Mouse (Mus musculus): ENCODE measurements around the gene Adam11.

Adam11 gene

GRCm38 (mm10) chr11:102744746-102745145 lies 16.5 kb upstream of the Adam11 start:
- no peak for TF ChIP-seq GATA4 (IDR thresholded peaks at IDR 0.05; ENCODE audit: insufficient replicate concordance, low read length)

GRCm38 (mm10) chr11:102747866-102748265 lies 13.4 kb upstream of the Adam11 start:
- TF ChIP-seq GATA4 (IDR thresholded peaks at IDR 0.05; ENCODE audit: insufficient replicate concordance, low read length) = no peak

- no peak for TF ChIP-seq GATA4 (IDR thresholded peaks at IDR 0.05; ENCODE audit: insufficient replicate concordance, low read length)
Observed at GRCm38 (mm10) chr11:102748381-102748780, 12.9 kb upstream of the Adam11 start.

GRCm38 (mm10) chr11:102749712-102750111 lies 11.5 kb upstream of the Adam11 start:
- no peak for TF ChIP-seq GATA4 (IDR thresholded peaks at IDR 0.05; ENCODE audit: insufficient replicate concordance, low read length)

- no peak for TF ChIP-seq GATA4 (IDR thresholded peaks at IDR 0.05; ENCODE audit: insufficient replicate concordance, low read length)
Observed at GRCm38 (mm10) chr11:102752896-102753590, 8.2 kb upstream of the Adam11 start.

DNA sequence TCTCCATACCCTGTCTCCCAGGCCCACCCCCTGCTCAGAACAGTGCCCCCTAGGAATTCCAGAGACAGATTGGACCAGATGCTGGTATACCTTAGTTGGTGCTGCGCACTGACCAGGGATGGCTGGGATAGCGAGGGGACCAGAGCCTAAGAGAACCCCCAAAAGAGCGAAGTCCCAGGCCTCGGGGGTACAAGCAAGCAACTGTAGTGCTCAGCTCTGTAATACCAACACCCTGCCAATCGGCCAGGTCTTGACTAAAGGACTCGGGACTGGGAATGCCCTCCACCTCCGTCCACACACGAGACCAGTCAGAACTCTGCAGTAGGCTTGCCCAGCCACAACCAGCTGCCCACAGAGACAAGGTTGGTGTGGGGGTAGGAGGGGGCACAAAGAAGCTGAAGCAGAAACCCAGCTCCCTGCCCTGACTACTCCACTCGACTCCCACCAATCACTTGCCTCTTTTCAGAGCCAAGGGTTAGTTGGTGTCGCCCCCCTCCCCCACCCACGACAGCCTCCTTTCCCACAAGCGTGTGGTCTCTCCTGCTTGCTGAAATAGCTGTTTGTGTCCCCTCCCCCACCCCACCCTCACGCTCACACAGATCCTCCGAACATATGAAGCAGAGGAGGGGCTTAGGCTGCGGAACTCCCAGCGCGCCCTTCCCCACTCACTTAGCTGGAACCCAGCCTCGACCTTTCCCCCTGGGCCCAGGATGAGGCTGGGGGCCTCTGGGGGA lies 7.5 kb upstream of the Adam11 start:
- no peak for TF ChIP-seq GATA4 (IDR thresholded peaks at IDR 0.05; ENCODE audit: insufficient replicate concordance, low read length)

DNA sequence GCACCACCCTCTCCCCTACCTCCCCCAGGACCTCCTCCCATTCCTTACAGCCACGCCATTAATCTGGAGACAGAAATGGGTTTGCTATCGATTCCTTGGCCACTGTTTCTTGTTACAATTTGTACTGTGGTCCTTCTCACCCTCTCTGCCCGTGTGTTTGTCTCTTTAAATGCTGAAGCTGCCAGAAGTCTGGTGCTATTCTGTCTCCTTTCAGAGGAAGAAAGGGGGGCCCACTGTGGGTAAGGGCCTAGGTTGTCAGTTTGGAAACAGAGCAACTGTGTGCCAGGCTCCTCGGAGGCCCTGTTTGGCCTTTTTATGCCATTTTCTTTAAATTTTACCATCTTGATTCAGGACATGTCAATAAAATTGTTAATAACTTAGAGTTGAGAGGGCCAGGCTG lies 6.8 kb upstream of the Adam11 start:
- TF ChIP-seq GATA4 (IDR thresholded peaks at IDR 0.05; ENCODE audit: insufficient replicate concordance, low read length) = no peak

- no peak for TF ChIP-seq GATA4 (IDR thresholded peaks at IDR 0.05; ENCODE audit: insufficient replicate concordance, low read length)
Observed at GRCm38 (mm10) chr11:102755391-102755790, 5.8 kb upstream of the Adam11 start.

DNA sequence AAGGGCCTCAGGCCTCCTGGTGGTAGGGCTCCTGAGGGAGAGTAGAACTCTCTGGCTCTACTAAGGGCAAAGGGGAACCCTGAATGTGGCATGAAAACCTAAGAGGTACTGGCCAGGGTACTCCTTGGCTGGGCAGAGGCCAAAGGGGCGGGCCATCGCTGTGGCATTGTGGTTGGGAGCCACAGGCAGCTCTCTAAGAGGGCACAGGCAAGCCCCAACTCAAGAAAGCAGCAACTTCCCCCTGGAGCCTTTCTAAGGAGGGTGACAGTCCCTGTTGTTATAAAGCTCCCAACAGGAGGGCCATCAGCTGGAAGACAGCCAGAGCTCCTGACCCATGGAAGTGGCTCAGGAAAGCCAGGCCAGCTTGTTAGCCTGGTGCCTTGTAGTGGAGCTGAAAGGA lies 2.3 kb upstream of the Adam11 start:
- TF ChIP-seq GATA4 (IDR thresholded peaks at IDR 0.05; ENCODE audit: insufficient replicate concordance, low read length) = no peak

DNA sequence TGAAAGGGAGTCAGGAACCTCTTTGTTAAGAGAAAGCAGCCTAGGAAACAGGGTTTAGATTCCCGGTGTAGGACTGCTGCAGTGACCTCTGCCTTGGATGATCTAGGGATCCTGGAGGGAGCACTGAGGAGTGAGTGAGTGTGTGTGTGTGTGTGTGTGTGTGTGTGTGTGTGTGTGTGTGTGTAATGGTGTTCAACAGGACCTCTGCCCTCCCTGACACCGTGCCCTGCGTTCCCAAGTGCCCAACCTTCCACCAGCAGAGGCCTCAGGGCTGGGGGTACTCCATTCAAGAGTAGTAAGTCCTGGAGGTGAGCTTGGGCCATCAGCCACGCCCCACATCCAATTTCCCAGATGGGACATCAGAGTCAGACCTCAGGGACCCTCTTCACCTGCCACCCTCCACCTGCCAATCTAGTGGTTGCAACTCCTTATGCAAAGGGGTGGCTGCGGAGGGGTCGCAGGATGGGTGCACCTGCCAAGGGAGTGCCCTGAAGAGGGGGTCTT lies 382 bp upstream of the Adam11 start:
- TF ChIP-seq GATA4 (IDR thresholded peaks at IDR 0.05; ENCODE audit: insufficient replicate concordance, low read length) = no peak

GRCm38 (mm10) chr11:102762248-102762647 lies 1.0 kb downstream of the Adam11 start:
- no peak for TF ChIP-seq GATA4 (IDR thresholded peaks at IDR 0.05; ENCODE audit: insufficient replicate concordance, low read length)

DNA sequence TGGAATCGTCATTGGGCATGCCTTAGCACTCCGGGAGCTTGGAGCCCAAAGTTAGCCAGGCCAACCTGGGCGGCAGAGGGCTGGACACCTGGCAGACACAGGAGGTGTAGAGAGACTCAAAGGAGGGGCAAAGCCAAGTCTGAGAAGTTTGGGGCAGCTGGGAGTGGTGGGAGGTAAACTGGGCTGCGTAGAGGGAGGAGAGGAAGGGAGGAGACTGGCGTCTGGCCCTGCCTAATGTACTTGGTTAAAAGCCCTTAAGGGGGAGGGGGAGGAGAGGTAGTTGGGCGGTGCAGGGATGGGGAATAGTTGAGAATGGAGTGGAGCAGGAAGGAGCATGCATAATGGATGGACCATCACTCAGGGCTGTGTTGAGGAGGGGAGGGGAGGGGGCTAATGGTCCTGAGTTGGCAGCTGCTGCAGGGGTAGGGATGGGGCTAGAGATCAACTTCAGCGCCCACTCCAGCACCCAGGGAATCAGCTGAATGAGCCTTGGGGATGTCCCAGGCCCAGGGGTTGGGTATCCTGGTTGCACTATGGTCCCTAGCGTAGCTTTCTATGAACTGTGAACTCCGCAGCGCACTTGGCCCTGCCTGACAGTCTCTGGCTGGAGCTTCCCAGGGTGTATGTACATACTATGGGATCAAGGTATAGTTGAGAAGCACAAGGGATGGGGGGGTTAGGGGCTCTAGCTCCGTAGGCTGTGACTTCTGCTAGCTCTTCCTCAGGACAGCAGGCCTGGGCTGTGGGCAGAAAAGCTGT lies 1.9 kb downstream of the Adam11 start:
- no peak for TF ChIP-seq GATA4 (IDR thresholded peaks at IDR 0.05; ENCODE audit: insufficient replicate concordance, low read length)

DNA sequence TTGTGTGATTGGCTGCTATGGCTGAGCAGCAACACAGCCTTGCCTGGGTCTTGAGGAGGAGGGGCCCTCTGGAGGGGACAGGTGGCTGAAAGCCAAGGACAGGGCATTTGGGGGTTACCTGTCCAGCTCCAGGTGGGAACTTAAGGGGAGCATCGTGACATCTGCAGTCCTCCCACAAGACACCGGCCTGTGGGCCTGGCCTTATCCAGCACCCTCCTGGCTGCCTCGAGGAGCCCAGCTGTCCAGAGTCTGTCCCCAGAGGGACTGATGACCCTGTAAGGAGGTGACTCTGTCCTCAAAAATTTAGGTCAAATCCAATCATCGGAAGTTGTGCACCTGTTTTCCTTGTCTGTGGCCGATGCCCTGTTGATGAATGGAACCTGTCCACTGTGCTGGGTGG lies 4.2 kb downstream of the Adam11 start:
- no peak for TF ChIP-seq GATA4 (IDR thresholded peaks at IDR 0.05; ENCODE audit: insufficient replicate concordance, low read length)

GRCm38 (mm10) chr11:102767055-102767670 lies 5.9 kb downstream of the Adam11 start:
- no peak for TF ChIP-seq GATA4 (IDR thresholded peaks at IDR 0.05; ENCODE audit: insufficient replicate concordance, low read length)

GRCm38 (mm10) chr11:102769141-102769540 lies 7.9 kb downstream of the Adam11 start:
- no peak for TF ChIP-seq GATA4 (IDR thresholded peaks at IDR 0.05; ENCODE audit: insufficient replicate concordance, low read length)

Data from liver, adult (tissue).